Mouse (Mus musculus) ES-E14 (cell line): Measurements from ENCODE around the gene Cpa5. TPM values are rescaled to one million over a fixed set of nuclear protein-coding genes. Genes with fewer than 3 reads are reported as not detected.

Source experiments
- DNase-seq: peaks from one replicate; pipeline ENCODE4 v3.0.0-alpha.2; 2013; ENCODE audit warnings: low read depth, low spot score
- H3K27ac ChIP-seq: 2 replicates; pipeline ENCODE4 v1.5.1; 2012; ENCODE audit warnings: low read depth, mild to moderate bottlenecking, low read length, moderate library complexity, mixed read lengths; ENCODE audit not compliant: poor library complexity, insufficient read depth, severe bottlenecking
- H3K36me3 ChIP-seq: 2 replicates; pipeline ENCODE4 v1.6.1; 2012; ENCODE audit warnings: mild to moderate bottlenecking, low read length, moderate library complexity, mixed read lengths; ENCODE audit not compliant: control insufficient read depth, poor library complexity, insufficient read depth, severe bottlenecking
- H3K4me1 ChIP-seq, 2 experiments: fragments of 150-350 bp in 1 of 2; sonication (generic) in 1 of 2; 2 replicates each; pipeline ENCODE4 v1.6.1; 2012; ENCODE audit warnings: low read length in 2 of 2, mild to moderate bottlenecking in 1 of 2, mixed read lengths in 1 of 2; ENCODE audit not compliant: control insufficient read depth in 2 of 2, insufficient read depth in 2 of 2, poor library complexity in 1 of 2
- H3K4me3 ChIP-seq, 2 experiments: fragments of 150-350 bp in 1 of 2; sonication (generic) in 1 of 2; 2 replicates each; pipeline ENCODE4 v1.5.1; 2012; ENCODE audit warnings: low read length in 2 of 2, low read depth in 1 of 2, mild to moderate bottlenecking in 1 of 2, mixed read lengths in 1 of 2; ENCODE audit not compliant: insufficient read depth in 1 of 2, poor library complexity in 1 of 2, severe bottlenecking in 1 of 2
- H3K9ac ChIP-seq: 2 replicates; pipeline ENCODE4 v1.6.1; 2012; ENCODE audit warnings: low read depth, mild to moderate bottlenecking, low read length, mixed read lengths; ENCODE audit not compliant: poor library complexity, insufficient read depth, severe bottlenecking
- H3K9me3 ChIP-seq: fragments of 150-350 bp; sonication (generic); 2 replicates; pipeline ENCODE4 v1.6.1; 2012; ENCODE audit warnings: low read depth, mild to moderate bottlenecking, low read length; ENCODE audit not compliant: control insufficient read depth, insufficient read depth
- CHD2 ChIP-seq: IDR thresholded peaks from 2 replicates; pipeline ENCODE4 v1.6.1; 2014; ENCODE audit warnings: mild to moderate bottlenecking, low read depth, low read length, inconsistent platforms
- HCFC1 ChIP-seq: IDR thresholded peaks from 2 replicates; pipeline ENCODE4 v1.6.1; 2012; ENCODE audit warnings: low read length, inconsistent platforms, borderline replicate concordance; ENCODE audit not compliant: insufficient read depth
- MAFK ChIP-seq: IDR thresholded peaks from 2 replicates; pipeline ENCODE4 v1.6.1; 2014; ENCODE audit warnings: mild to moderate bottlenecking, low read depth, low read length, inconsistent platforms; ENCODE audit not compliant: insufficient read depth
- ZC3H11A ChIP-seq: IDR thresholded peaks from 2 replicates; pipeline ENCODE4 v1.6.1; 2012; ENCODE audit warnings: low read depth, mild to moderate bottlenecking, inconsistent platforms, low read length, borderline replicate concordance
- ZNF384 ChIP-seq: IDR thresholded peaks from 2 replicates; pipeline ENCODE4 v1.6.1; 2012; ENCODE audit warnings: low read depth, low read length, inconsistent platforms
- in situ Hi-C, 2 experiments: fragments of 600-800 bp; cut with MboI; formaldehyde crosslinking; loops; one replicate each; pipeline ENCODE4 v1.15.1; 2025; ENCODE audit warnings: low sequenced_read_pairs in 2 of 2, inconsistent platforms in 1 of 2; ENCODE audit not compliant: unreplicated experiment in 2 of 2
- total RNA-seq: library from RNA; depleted of rRNA; stranded (reverse); fragments of 300-350 nt; gene quantifications from 2 replicates; pipeline ENCODE4 v1.2.3, GENCODE M21; 2012; rRNA removed

The Cpa5 gene
- not detected in 2 replicates for total RNA-seq

GRCm38 (mm10) chr6:30610710-30611109 is at the start of gene Cpa5:
Cpa5 (plus strand) TSS chr6:30611010.
- Histone ChIP-seq H3K9ac (no peak within 1 kb of the TSS), H3K27ac (no peak within 1 kb of the TSS), H3K4me1 (no peaks in the 10 kb centered on the region), H3K9me3 (no peaks in the 10 kb centered on the region), H3K4me3 (no peak within 1 kb of the TSS), H3K36me3 (no peaks in the 10 kb centered on the region)
- TF ChIP-seq ZNF384 (no peak), MAFK (no peak), ZC3H11A (no peak)
- in situ Hi-C loops, result no loop called here
- no peak for DNase-seq

GRCm38 (mm10) chr6:30562132-30562531 is 48.7 kb upstream of the Cpa5 start:
- Histone ChIP-seq H3K4me1 (no peaks in the 10 kb centered on the region), H3K27ac (no peak overlapping the region), H3K9me3 (no peaks in the 10 kb centered on the region), H3K9ac (no peak overlapping the region), H3K36me3 (no peaks in the 10 kb centered on the region), H3K4me3 (no peak overlapping the region)
- in situ Hi-C loops, result no loop called here
- DNase-seq, result no peak
- TF ChIP-seq ZC3H11A, result no peak
- TF ChIP-seq CHD2, result no peak
- no peak for TF ChIP-seq HCFC1
- no peak for TF ChIP-seq MAFK
- no peak for TF ChIP-seq ZNF384

GRCm38 (mm10) chr6:30563575-30563974 is 47.2 kb upstream of the Cpa5 start:
- H3K36me3 ChIP-seq, result no peaks in the 10 kb centered on the region
- no peaks in the 10 kb centered on the region for H3K9me3 ChIP-seq
- no peak overlapping the region for H3K9ac ChIP-seq
- TF ChIP-seq ZC3H11A (no peak), CHD2 (no peak), MAFK (no peak), HCFC1 (no peak), ZNF384 (no peak)
- in situ Hi-C loops, result no loop called here
- H3K4me3 ChIP-seq, result no peak overlapping the region
- H3K4me1 ChIP-seq, result no peaks in the 10 kb centered on the region
- DNase-seq, result no peak
- H3K27ac ChIP-seq, result no peak overlapping the region

GRCm38 (mm10) chr6:30564051-30564450 is 46.8 kb upstream of the Cpa5 start:
- no peaks in the 10 kb centered on the region for H3K36me3 ChIP-seq
- H3K9ac ChIP-seq, result no peak overlapping the region
- H3K4me1 ChIP-seq, result no peaks in the 10 kb centered on the region
- H3K9me3 ChIP-seq, result no peaks in the 10 kb centered on the region
- H3K4me3 ChIP-seq, result no peak overlapping the region
- DNase-seq, result no peak
- in situ Hi-C loops, result no loop called here
- TF ChIP-seq CHD2 (no peak), ZC3H11A (no peak), HCFC1 (no peak)
- no peak overlapping the region for H3K27ac ChIP-seq

GRCm38 (mm10) chr6:30568069-30568468 is 42.7 kb upstream of the Cpa5 start, which contains the start of gene Cpa4:
Cpa4 (plus strand) TSS chr6:30568369.
- in situ Hi-C loops, result no loop called here
- TF ChIP-seq ZC3H11A, result no peak
- no peak for TF ChIP-seq ZNF384
- TF ChIP-seq CHD2, result no peak
- no peak within 1 kb of the TSS for H3K27ac ChIP-seq

More at GRCm38 (mm10) chr6:30568069-30568468, 42.7 kb upstream of the Cpa5 start, which contains the start of gene Cpa4:
- Histone ChIP-seq H3K4me3 (no peak within 1 kb of the TSS), H3K36me3 (no peaks in the 10 kb centered on the region), H3K9me3 (no peaks in the 10 kb centered on the region), H3K9ac (no peak within 1 kb of the TSS), H3K4me1 (no peaks in the 10 kb centered on the region)
- no peak for DNase-seq
